Mouse (Mus musculus): ENCODE measurements around the gene Ror1. TPM values are rescaled to one million over a fixed set of nuclear protein-coding genes. Genes with fewer than 3 reads are reported as not detected.

The Ror1 gene
- polyA plus RNA-seq, 1 experiment from 2014 or later: 13.0 TPM

DNA sequence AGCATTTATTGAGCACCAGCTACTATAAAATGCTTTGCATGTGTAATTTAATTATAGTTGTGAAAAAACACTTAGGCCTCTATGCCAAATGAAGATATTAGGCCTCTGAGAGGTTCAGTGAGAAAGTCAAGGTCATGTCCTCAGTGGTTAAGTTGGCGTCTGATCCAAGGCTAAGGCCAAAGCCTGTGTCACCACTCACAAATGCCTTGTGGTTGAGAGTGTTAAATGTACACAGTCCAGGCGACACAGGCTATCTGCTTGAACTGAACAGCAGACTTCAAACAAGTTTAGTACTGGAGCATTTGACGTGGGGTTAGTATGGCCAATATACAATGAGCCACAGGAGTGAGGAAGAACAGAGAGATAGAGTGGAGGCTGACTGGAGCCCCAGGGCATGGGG is 132.5 kb downstream of the Ror1 start:
- 84% methylated on average over 3 of the region's 3 CpGs for WGBS
- Histone ChIP-seq H3K4me2 (replicated peaks; ENCODE audit: low read depth, low read length) (no peak overlapping the region), H3K27me3 (ENCODE audit: control insufficient read depth, insufficient read depth, low read length) (no peaks in the 10 kb centered on the region), H3K4me3 (ENCODE audit: low read depth, low read length) (no peak overlapping the region), H3K9ac (replicated peaks; ENCODE audit: low read depth, low read length) (no peak overlapping the region), H3K9me3 (ENCODE audit: control insufficient read depth, low read depth, low read length) (no peaks in the 10 kb centered on the region), H3K36me3 (ENCODE audit: control insufficient read depth, insufficient read depth, low read length) (no peaks in the 10 kb centered on the region), H3K27ac (ENCODE audit: low read length) (no peak overlapping the region), H3K4me1 (ENCODE audit: control insufficient read depth, insufficient read depth, low read length) (peaks cover 7% of the 10 kb centered on the region; the same call in 1 of the 2 replicates)
- ATAC-seq (ENCODE audit: insufficient number of reproducible peaks, insufficient read depth, low FRiP score, low read depth): no peak

GRCm38 (mm10) chr4:100230245-100230644 is 134.7 kb downstream of the Ror1 start:
- Histone ChIP-seq H3K4me1 (ENCODE audit: control insufficient read depth, insufficient read depth, low read length) (0 out of 2 replicates have a peak, but pooled peaks cover 4% of the 10 kb centered on the region), H3K9me3 (ENCODE audit: control insufficient read depth, low read depth, low read length) (no peaks in the 10 kb centered on the region), H3K4me2 (replicated peaks; ENCODE audit: low read depth, low read length) (no peak overlapping the region), H3K27me3 (ENCODE audit: control insufficient read depth, insufficient read depth, low read length) (no peaks in the 10 kb centered on the region), H3K36me3 (ENCODE audit: control insufficient read depth, insufficient read depth, low read length) (no peaks in the 10 kb centered on the region), H3K4me3 (ENCODE audit: low read depth, low read length) (no peak overlapping the region), H3K27ac (ENCODE audit: low read length) (no peak overlapping the region), H3K9ac (replicated peaks; ENCODE audit: low read depth, low read length) (no peak overlapping the region)
- no peak for ATAC-seq (ENCODE audit: insufficient number of reproducible peaks, insufficient read depth, low FRiP score, low read depth)
- WGBS: 59% methylated on average over 5 of the region's 5 CpGs

DNA sequence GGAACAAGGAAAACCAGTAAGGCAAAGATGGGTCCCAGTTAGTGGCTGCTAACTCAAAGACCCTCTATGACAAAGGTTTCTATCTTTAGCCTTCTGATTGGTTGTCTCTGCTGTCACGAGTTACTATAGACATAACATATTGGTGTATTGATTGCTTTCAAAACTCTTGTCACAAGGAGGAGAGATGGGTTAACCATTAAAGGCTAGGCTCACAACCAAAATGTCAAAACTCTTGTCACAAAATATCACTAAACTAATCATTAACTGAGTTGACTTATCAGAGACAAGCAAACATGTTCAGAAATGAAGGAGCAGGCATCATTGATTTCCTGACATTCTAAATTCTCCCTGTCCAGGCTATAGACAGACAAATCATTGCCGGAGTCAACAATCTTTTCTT is 135.4 kb downstream of the Ror1 start:
- Histone ChIP-seq H3K4me3 (ENCODE audit: low read depth, low read length) (no peak overlapping the region), H3K4me1 (ENCODE audit: control insufficient read depth, insufficient read depth, low read length) (0 out of 2 replicates have a peak, but pooled peaks cover 4% of the 10 kb centered on the region), H3K9ac (replicated peaks; ENCODE audit: low read depth, low read length) (no peak overlapping the region), H3K4me2 (replicated peaks; ENCODE audit: low read depth, low read length) (no peak overlapping the region), H3K36me3 (ENCODE audit: control insufficient read depth, insufficient read depth, low read length) (no peaks in the 10 kb centered on the region), H3K27ac (ENCODE audit: low read length) (no peak overlapping the region), H3K27me3 (ENCODE audit: control insufficient read depth, insufficient read depth, low read length) (no peaks in the 10 kb centered on the region), H3K9me3 (ENCODE audit: control insufficient read depth, low read depth, low read length) (no peaks in the 10 kb centered on the region)
- WGBS: 78% methylated on average over 2 of the region's 2 CpGs
- no peak for ATAC-seq (ENCODE audit: insufficient number of reproducible peaks, insufficient read depth, low FRiP score, low read depth)

DNA sequence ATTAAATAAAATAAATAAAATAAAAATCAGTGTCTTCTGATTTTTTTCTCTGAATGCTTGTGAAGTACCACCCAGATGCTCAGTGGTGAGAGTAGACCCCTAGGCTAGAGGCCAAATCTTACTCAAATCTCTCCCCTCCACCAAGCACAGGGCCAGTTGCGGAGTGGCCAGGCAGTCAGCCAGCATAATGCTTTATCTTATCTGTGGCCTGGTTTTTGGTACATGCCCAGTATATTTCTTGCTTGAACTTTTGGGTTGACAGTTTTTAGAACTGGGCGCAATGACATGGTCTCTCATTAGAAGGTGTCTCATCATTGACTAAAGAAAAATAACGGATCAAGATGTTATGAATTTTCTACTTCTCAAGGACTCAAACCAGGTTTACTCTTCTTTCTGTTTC is 136.3 kb downstream of the Ror1 start:
- no peak overlapping the region for H3K9ac ChIP-seq (replicated peaks; ENCODE audit: low read depth, low read length)
- H3K4me3 ChIP-seq (ENCODE audit: low read depth, low read length): no peak overlapping the region
- no peaks in the 10 kb centered on the region for H3K9me3 ChIP-seq (ENCODE audit: control insufficient read depth, low read depth, low read length)
- no peaks in the 10 kb centered on the region for H3K4me1 ChIP-seq (ENCODE audit: control insufficient read depth, insufficient read depth, low read length)
- 95% methylated on average over 3 of the region's 3 CpGs for WGBS
- no peaks in the 10 kb centered on the region for H3K36me3 ChIP-seq (ENCODE audit: control insufficient read depth, insufficient read depth, low read length)
- no peaks in the 10 kb centered on the region for H3K27me3 ChIP-seq (ENCODE audit: control insufficient read depth, insufficient read depth, low read length)
- H3K27ac ChIP-seq (ENCODE audit: low read length): no peak overlapping the region
- no peak overlapping the region for H3K4me2 ChIP-seq (replicated peaks; ENCODE audit: low read depth, low read length)
- ATAC-seq (ENCODE audit: insufficient number of reproducible peaks, insufficient read depth, low FRiP score, low read depth): no peak

DNA sequence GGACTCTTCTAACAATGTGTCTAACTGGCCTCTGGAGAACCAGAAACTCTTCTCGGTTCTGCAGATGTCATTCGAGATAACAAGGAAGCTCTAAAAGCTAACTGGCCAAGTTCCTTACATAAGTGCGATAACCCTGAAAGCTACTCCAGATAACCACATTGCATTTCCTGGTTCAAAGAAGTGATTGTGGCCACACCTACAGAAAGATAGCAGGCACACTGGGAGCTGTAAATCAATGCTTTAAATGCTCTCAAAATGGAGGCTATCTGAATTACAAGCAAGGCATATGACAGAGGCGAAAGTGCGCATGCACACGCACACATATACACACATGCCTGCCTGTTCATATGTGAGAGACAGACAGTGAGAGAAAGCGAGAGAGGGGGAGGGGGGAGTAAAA is 136.9 kb downstream of the Ror1 start:
- Histone ChIP-seq H3K4me3 (ENCODE audit: low read depth, low read length) (no peak overlapping the region), H3K9me3 (ENCODE audit: control insufficient read depth, low read depth, low read length) (no peaks in the 10 kb centered on the region), H3K36me3 (ENCODE audit: control insufficient read depth, insufficient read depth, low read length) (no peaks in the 10 kb centered on the region), H3K27me3 (ENCODE audit: control insufficient read depth, insufficient read depth, low read length) (no peaks in the 10 kb centered on the region), H3K27ac (ENCODE audit: low read length) (no peak overlapping the region), H3K4me2 (replicated peaks; ENCODE audit: low read depth, low read length) (no peak overlapping the region), H3K9ac (replicated peaks; ENCODE audit: low read depth, low read length) (no peak overlapping the region), H3K4me1 (ENCODE audit: control insufficient read depth, insufficient read depth, low read length) (no peaks in the 10 kb centered on the region)
- 79% methylated on average over 7 of the region's 7 CpGs for WGBS
- ATAC-seq (ENCODE audit: insufficient number of reproducible peaks, insufficient read depth, low FRiP score, low read depth): no peak

DNA sequence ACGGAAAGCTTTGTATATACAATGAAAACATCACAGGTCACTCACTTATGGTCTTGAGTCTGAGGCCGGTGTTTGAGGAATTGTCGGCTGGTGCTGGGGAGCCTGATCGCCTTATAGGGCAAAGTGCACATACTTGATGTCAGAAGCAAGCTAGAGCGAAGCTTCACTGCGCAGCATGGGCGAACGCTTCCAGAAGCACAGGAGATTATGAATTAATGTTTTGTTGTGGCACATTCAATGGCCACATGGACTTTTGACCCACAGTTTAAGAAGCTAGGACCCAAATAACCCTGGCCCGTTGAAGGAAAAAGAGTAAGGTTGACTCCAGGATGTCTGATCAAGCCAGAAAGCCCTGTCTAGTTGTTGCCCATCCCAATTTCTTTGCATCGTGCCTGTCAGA is 138.2 kb downstream of the Ror1 start:
- no peaks in the 10 kb centered on the region for H3K4me1 ChIP-seq (ENCODE audit: control insufficient read depth, insufficient read depth, low read length)
- no peak for ATAC-seq (ENCODE audit: insufficient number of reproducible peaks, insufficient read depth, low FRiP score, low read depth)
- no peak overlapping the region for H3K4me3 ChIP-seq (ENCODE audit: low read depth, low read length)
- 65% methylated on average over 10 of the region's 10 CpGs for WGBS
- H3K4me2 ChIP-seq (replicated peaks; ENCODE audit: low read depth, low read length): no peak overlapping the region
- H3K27me3 ChIP-seq (ENCODE audit: control insufficient read depth, insufficient read depth, low read length): no peaks in the 10 kb centered on the region
- H3K36me3 ChIP-seq (ENCODE audit: control insufficient read depth, insufficient read depth, low read length): no peaks in the 10 kb centered on the region
- H3K9me3 ChIP-seq (ENCODE audit: control insufficient read depth, low read depth, low read length): no peaks in the 10 kb centered on the region
- H3K9ac ChIP-seq (replicated peaks; ENCODE audit: low read depth, low read length): no peak overlapping the region
- no peak overlapping the region for H3K27ac ChIP-seq (ENCODE audit: low read length)

DNA sequence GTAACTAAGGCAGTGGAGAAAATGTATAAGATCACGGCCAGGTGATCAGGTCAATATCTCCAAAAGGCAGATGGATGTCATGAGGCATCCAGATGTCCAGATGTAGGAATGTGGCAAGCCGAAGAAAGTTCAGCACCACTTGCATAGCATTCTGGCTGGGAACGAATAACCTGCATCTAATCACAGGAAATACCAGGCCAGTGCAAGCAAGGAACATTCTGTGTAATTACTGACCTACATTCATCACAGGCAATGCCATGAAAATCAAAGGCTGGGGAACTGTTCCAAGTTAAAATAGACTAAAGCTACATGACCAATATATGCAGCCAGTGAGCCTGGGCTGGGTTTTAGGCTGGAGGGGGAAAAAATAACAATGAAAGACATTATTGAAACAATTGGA is 140.7 kb downstream of the Ror1 start:
- H3K9ac ChIP-seq (replicated peaks; ENCODE audit: low read depth, low read length): no peak overlapping the region
- WGBS: 45% methylated on average over 3 of the region's 3 CpGs
- H3K4me1 ChIP-seq (ENCODE audit: control insufficient read depth, insufficient read depth, low read length): no peaks in the 10 kb centered on the region
- H3K27me3 ChIP-seq (ENCODE audit: control insufficient read depth, insufficient read depth, low read length): no peaks in the 10 kb centered on the region
- H3K4me2 ChIP-seq (replicated peaks; ENCODE audit: low read depth, low read length): no peak overlapping the region
- H3K9me3 ChIP-seq (ENCODE audit: control insufficient read depth, low read depth, low read length): no peaks in the 10 kb centered on the region
- ATAC-seq (ENCODE audit: insufficient number of reproducible peaks, insufficient read depth, low FRiP score, low read depth): no peak
- no peak overlapping the region for H3K4me3 ChIP-seq (ENCODE audit: low read depth, low read length)
- H3K36me3 ChIP-seq (ENCODE audit: control insufficient read depth, insufficient read depth, low read length): no peaks in the 10 kb centered on the region
- no peak overlapping the region for H3K27ac ChIP-seq (ENCODE audit: low read length)

DNA sequence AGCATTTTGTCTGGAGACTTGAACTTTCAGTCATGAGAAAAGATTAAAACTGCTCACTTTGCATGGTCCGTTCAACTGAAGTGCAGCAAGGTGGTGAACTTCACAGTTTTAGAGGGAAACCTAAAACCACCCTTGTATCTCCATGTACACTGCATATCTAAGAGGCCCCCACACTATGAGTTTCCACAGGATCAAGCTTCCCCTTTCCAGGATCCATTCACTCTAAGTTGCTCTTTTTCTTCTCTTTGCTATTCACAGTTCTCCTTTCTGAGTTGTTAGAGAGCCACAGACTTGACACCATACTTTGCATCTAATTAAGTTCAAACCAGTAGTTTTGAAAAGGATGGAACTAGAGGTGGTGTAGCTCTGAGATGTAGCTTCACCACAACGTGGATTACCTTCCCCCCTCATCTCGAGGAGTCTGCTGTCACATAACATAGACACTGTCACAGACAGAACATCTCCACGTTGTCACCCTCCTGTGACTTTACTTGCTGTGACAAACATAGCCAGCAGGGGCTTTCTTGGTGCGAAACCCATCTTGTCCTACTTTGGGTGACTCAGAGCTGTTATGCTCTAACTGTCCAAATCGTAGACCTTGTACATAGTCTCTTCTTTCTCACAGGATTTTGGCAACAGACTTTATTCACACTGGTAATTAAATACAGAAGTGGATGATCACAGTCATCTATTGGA is 146.6 kb downstream of the Ror1 start:
- WGBS: 83% methylated on average over 6 of the region's 6 CpGs
- Histone ChIP-seq H3K36me3 (ENCODE audit: control insufficient read depth, insufficient read depth, low read length) (no peaks in the 10 kb centered on the region), H3K4me3 (ENCODE audit: low read depth, low read length) (no peak overlapping the region), H3K9me3 (ENCODE audit: control insufficient read depth, low read depth, low read length) (no peaks in the 10 kb centered on the region), H3K9ac (replicated peaks; ENCODE audit: low read depth, low read length) (no peak overlapping the region), H3K4me2 (replicated peaks; ENCODE audit: low read depth, low read length) (no peak overlapping the region), H3K27ac (ENCODE audit: low read length) (no peak overlapping the region), H3K27me3 (ENCODE audit: control insufficient read depth, insufficient read depth, low read length) (no peaks in the 10 kb centered on the region), H3K4me1 (ENCODE audit: control insufficient read depth, insufficient read depth, low read length) (no peaks in the 10 kb centered on the region)
- no peak for ATAC-seq (ENCODE audit: insufficient number of reproducible peaks, insufficient read depth, low FRiP score, low read depth)

DNA sequence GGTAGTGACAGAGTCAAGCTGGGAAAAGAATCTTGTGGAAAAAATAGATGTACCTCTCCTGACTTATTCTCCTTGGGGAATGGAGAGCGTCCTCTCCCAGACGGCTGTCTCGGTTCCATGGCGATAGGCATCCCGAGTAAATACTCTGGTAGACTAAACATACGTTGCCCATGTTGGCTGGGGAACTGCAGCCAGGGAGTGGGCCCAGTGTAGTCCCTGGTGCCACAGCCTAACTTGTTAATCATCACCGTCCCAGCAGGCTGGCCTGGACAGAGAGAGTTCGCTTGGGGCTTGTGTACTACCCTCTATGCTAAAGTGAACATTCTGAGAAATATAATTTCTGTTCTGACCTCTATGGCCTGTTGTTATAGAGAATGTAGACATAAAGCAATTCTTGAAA is 148.7 kb downstream of the Ror1 start:
- Histone ChIP-seq H3K9me3 (ENCODE audit: control insufficient read depth, low read depth, low read length) (no peaks in the 10 kb centered on the region), H3K4me2 (replicated peaks; ENCODE audit: low read depth, low read length) (no peak overlapping the region), H3K27me3 (ENCODE audit: control insufficient read depth, insufficient read depth, low read length) (no peaks in the 10 kb centered on the region), H3K4me1 (ENCODE audit: control insufficient read depth, insufficient read depth, low read length) (no peaks in the 10 kb centered on the region), H3K36me3 (ENCODE audit: control insufficient read depth, insufficient read depth, low read length) (no peaks in the 10 kb centered on the region), H3K27ac (ENCODE audit: low read length) (no peak overlapping the region), H3K4me3 (ENCODE audit: low read depth, low read length) (no peak overlapping the region), H3K9ac (replicated peaks; ENCODE audit: low read depth, low read length) (no peak overlapping the region)
- no peak for ATAC-seq (ENCODE audit: insufficient number of reproducible peaks, insufficient read depth, low FRiP score, low read depth)
- 67% methylated on average over 8 of the region's 8 CpGs for WGBS

Measured in stomach, embryonic 14.5 days (tissue).